Mouse (Mus musculus) midbrain, embryonic 11.5 days (tissue): Measurements from ENCODE around the gene Adgrf2. TPM values are rescaled to one million over a fixed set of nuclear protein-coding genes. Genes with fewer than 3 reads are reported as not detected.

Source experiments
- polyA plus RNA-seq: library from polyadenylated mRNA; unstranded; fragments of >200 nt; fragmentation: Nextera tagmentation; extraction: Ambion mirVana; gene quantifications from 2 replicates; pipeline ENCODE4 v1.2.1, GENCODE M21; 2014

The Adgrf2 gene
- polyA plus RNA-seq, 1 experiment from 2014 or later, result 0.10 TPM

Other genes starting within 250 kb of the Adgrf2 start
- 0.14 TPM in 1 of 2 replicates, not detected in the other for gene Opn5, start 130.8 kb downstream of the Adgrf2 start, polyA plus RNA-seq
- 0.06 TPM in 1 of 2 replicates, not detected in the other for gene Adgrf4, start 49.9 kb downstream of the Adgrf2 start, polyA plus RNA-seq
- gene Cd2ap, start 134.5 kb upstream of the Adgrf2 start, polyA plus RNA-seq, result 10.7 and 12.9 TPM in 2 replicates